Mouse (Mus musculus): ENCODE measurements around the gene Gm21962. TPM values are rescaled to one million over a fixed set of nuclear protein-coding genes. Genes with fewer than 3 reads are reported as not detected.

Gm21962 gene
- polyA plus RNA-seq (2012; rRNA removed): not detected in 2 replicates

GRCm38 (mm10) chr3:137671224-137671623 lies at the start of gene Gm21962:
TSS of gene Gm21962 (plus strand) at chr3:137671524.

Other genes with a start within 250 kb of the Gm21962 start
- 0.09 and 0.17 TPM in 2 replicates for gene Ddit4l, start 49.9 kb upstream of the Gm21962 start, polyA plus RNA-seq (2012; rRNA removed)
- 786 and 871 TPM in 2 replicates for gene H2afz, start 193.0 kb downstream of the Gm21962 start, polyA plus RNA-seq (2012; rRNA removed)
- gene Dnajb14, start 196.2 kb downstream of the Gm21962 start, polyA plus RNA-seq (2012; rRNA removed): 1.4 and 1.7 TPM in 2 replicates
- gene Lamtor3, start 247.0 kb downstream of the Gm21962 start, polyA plus RNA-seq (2012; rRNA removed): 34.6 and 39.1 TPM in 2 replicates